Mouse (Mus musculus) gastrocnemius, postnatal 4 days (tissue): ENCODE results near the gene Il9r. TPM values are rescaled to one million over a fixed set of nuclear protein-coding genes. Genes with fewer than 3 reads are reported as not detected.
A peak's percentile ranks its signal among the peaks of the same experiment; 100 is the strongest.
"Not testable (repeated sequence)": the region's sequence is repeated elsewhere in the genome, so short reads cannot be mapped to it uniquely, and the experiment has no call there.

Experiments
- DNase-seq, 2 experiments: peaks; one replicate each; pipeline ENCODE4 v3.0.0; 2021 to 2022; ENCODE audit warnings: low spot score in 2 of 2, mixed read lengths in 2 of 2
- total RNA-seq, 2 experiments: library from RNA; stranded (reverse); gene quantifications; 2 replicates each; pipeline ENCODE4 v1.2.3; 2021

Il9r gene
- total RNA-seq, 2 experiments from 2014 or later, result 0.12 to 0.23 TPM

DNA sequence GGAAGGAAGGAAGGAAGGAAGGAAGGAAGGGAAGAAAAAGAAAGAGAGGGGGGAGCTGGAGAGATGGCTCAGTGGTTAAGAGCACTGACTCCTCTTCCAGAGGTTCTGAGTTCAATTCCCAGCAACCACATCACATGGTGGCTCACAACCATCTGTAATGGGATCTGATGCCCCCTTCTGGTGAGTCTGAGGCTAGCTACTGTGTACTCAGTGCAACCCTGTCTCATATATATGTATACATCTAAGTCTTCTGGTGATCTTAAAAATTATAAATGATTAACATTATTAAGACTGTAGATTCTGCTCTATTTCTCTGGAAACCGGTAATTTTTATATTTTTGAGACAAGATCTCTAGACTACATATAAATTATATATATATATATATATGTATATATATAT, 913 bp upstream of the Il9r start:
- not testable (repeated sequence) for DNase-seq

DNA sequence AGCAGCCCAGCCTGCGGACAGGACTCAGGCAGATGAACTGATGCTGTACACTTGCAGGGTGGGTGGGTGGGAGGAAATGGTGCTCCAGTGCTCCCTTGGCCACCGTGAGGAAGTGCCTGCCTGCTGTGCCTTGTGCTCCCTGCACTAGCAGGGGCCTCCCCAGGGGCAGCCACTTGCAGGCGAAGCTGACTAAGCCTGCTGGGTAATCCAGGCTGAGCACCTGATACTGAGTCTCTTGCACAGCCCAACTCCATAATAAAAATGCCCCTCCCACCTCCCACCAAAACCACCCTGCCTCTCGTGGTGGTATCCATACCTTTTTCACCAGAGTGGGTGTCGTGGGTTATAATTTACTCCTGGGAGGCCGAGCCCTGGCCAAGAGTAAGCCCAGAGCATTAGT, 849 bp downstream of the Il9r start:
- DNase-seq, result peak in 1 of 2 experiments; percentile 10

DNA sequence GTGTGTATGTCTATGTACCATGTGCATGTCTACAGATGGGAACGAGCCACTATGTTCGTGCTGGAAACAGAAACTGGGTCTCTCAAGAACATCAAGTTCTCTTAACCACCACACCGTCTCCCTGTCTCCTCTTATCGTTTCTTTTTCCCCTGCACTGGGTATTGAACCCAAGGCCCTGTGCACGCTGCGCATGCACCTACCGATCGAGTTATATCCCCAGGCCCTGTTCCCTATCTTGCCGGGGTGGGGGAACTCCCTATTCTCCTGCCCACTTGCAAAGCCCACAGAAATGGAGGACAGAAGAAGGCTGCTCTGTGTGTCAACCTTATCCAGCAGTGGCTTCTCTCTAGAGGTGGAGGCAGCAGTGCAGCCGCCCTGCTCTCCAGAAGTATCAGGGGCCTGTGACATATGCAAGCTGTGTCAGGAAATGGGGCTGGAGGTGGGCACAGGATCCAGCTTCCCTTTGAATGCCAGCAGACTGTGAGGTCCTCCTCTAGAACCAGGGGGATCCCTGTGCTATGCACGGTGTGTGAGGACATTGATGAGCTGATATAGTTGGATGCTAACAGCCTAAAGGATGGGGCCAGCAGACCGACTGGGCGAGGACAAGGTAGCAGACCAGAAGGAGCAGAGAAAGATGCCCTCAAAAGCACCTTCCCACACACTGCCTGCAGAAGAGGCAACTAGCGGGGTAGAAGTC, 1.7 kb downstream of the Il9r start:
- DNase-seq, result peak in 1 of 2 experiments; percentile 10

DNA sequence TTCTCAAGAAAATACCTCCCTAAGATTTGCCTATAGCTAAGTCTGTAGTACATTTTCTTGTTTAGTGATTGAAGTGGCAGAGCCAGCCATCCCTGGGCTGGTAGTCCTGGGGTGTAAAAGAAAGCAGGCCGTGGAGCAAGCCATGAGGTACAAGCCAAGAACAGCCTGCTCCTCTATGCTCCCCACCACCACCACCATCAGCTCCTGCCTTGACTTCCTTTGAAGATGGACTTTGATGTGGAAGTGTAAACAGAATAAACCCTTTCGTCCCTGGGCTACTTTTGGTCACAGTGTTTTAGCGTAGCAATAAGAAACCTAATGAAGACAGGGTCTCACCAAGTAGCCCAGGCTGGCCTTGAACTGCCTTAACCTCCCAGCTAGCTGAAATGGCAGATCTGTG, 2.3 kb downstream of the Il9r start:
- peak in 1 of 2 experiments; percentile 3 for DNase-seq

DNA sequence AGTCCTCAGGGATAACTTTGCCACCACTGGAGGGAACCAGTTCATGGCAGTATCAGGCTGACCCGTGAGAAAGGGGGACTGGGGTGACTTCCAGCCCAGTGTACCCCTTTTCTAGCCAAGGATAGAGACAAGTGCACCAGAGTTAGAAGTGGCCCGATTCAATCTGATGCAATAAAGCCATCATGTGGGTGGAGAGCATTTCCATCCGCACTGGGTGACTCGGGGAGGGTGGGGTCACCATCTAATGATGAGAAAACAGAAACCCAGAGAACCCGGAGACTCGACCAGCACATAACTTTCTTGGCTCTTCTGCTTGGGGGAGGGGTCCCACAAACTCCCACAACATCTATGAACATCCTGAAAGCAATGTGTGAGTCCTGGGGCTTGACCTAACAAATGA, 3.4 kb downstream of the Il9r start:
- peak in 1 of 2 experiments; percentile 10 for DNase-seq

DNA sequence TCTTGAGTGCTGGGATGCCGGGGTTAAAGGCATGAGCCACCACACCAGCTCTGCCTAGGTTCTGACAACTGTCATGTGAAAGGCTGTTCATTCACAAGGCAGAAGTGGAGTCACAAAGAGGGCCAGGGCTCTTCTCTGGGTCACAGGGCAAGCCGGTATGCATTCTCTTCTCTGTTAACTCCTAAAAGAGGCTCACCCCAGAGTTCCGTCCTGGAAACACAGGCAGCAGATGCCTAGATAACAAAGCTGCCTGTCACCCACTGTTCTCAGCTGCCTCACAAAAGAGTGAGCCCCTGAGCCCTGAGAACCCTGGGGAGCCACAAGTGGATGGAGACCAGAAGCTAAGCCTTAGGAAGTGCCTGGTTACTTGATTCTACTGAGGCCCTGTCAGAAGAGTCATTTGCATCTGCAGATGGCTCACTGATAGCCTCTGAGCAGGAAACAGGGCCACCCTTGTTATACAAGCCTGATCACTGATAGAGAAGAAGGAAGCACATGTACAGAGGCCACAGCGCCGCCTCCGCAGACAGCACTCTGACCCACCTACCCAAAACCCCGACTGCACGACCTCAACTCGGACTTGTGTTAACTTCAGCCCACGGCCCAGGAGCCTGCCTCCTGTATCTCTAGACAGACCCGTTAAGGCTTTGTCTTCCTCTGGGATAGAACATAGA, 4.1 kb downstream of the Il9r start:
- peak in 1 of 2 experiments; percentile 8 for DNase-seq

DNA sequence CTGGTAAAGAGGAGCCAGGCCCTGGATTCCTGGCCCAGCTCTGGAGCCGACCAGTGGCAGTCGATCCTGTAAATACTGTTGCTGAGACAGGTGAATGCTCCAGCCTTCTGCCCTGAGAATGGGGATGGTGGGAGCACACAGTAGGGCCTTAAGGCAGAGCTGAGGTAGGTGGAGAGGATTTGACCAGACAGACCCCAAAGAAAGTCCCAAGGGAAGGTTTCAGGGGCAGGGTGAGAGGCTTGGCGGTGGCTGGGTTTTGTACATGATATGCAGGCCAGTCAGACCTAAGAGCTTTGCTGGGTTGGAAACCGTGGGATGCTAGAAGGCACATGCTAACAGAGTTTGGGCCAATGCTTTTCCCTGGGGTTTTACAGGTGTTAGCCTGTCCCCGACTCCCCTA, 5.5 kb downstream of the Il9r start:
- no peak for DNase-seq

DNA sequence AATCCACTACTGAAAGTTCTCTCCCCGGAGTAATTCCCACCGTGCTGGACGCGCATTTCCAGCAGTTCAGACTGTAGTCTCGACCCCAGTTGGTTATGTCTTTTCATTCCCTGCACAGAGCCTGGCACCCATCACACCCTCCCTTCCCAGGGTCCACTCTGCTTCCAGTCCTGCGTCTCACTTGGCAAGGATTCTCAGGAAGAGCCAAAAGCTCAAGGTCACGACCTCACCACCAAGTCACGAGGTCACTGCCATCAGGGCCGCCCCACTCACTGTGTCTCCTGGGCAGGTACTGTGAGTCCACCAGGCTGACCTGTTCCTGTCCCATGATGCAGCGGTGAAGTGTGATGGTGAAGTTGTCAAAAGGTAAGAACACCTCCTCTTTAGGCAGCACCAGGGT, 6.0 kb downstream of the Il9r start:
- peak in 1 of 2 experiments; percentile 15 for DNase-seq

DNA sequence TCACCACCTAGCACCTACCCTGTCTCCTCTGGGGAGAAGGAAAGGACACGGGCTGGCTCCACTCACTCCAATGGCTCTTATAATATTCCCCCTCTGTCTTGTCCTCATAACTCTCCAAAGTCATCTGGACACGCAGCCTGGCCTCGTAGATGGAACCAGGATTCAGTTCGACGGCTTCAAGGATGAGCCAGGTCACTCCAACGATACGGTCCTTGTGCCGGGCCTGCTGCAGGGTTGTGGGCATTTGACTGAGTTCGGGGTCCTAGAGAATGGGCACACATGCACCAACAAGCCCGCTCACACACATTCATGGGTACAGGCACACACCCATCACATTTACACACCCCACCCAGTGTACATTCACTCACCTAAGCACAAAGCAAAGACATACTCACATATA, 6.9 kb downstream of the Il9r start:
- DNase-seq, result no peak

DNA sequence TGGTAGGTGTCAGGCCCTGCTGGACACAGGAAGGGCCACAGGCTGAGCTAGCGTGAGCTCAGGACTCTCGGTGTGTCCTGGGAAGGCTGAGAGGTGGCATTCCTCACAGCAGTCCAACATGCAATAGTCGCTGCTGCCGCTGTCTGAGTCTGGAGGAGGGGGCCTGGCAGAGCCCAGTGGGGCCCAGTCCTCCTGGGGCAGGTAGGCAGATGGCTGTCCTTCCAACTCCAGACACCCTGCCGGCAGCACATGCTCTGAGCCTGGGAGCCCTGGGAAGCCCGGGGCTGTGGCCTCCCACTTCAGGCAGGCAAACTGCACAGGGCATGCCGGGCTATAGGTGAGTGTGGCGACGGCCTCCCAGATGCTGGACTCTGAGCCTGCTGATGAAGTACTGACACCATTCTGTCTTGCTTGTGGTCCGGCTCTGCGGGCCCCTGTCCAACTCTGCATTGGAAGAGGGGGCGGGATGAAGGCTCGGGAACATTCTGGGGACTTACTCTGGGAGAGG, 9.4 kb downstream of the Il9r start:
- DNase-seq, result no peak

DNA sequence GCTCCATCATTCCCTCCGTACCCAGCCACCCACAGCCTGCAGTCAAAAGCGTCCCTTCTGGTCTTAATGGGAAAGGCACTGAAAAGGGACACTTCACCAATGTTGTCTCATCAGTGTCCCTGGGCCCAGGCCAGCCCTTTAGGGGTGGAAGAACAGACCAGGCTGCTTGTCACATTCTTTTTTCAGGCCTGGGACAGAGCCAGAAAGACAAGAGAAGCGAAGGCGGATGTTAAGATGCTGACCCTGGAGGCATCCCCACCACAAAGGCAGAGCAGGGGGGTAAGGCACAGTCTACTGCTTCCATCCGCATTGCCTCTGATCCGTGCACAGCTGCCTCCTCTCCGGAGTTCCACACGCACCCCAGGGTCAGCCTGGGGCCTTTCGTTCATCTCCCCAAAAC, 10.0 kb downstream of the Il9r start:
- DNase-seq, result no peak

DNA sequence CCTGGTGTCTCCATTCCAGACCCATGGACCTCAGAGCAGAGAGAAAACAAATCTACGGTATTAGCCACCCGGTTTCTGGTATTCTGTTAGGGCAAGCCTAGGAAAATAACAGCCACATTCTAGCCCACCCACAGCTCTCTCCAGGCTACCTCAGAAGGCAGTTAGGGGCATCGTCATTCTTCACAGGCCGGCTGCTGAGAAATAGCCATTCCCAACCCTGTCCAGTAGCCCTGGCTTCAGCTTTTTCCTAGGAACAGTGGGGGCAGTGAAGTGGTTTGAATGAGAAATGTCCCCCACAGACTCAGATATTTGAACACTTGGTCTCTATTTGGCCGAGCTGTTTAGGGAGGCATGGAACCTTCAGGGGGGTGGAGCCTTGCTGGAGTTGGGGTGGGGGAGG, 10.6 kb downstream of the Il9r start:
- DNase-seq, result no peak

DNA sequence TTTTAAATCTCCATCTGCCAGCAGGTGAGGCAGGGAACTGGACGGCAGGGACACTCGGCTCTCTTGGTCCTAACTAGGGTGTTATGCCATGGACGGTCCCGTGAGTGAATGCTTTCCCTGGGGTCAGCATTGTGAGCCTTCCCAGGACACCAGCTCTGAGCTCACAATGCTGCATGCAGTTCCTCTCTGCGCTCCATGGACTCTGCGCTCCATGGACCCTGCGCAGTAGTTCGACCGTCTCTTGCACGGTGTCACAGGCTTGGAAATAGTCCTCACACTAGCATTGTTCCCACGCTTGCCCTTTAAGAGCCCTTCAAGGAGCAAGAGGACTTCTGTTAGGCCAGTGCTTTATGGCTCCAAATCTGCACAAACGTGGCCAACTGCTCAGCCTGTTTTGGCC, 11.2 kb downstream of the Il9r start:
- no peak for DNase-seq

DNA sequence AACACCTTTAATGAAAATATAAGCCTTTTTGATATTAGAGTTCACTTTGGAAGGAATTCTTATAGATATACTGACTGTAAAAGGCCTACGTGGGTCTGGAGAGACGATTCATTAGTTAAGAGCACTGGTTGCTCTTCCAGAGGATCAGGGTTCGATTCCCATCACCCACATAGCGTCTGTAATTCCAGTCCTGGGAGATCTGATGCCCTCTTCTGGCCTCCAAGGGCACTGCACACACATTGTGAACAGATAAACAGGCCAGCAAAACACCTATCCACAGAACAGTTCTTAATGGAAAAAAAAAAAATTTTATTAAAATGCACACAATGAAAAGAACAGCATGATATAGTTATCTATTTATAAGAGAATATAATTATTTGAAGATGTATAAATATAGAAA, 12.8 kb downstream of the Il9r start:
- no peak for DNase-seq

DNA sequence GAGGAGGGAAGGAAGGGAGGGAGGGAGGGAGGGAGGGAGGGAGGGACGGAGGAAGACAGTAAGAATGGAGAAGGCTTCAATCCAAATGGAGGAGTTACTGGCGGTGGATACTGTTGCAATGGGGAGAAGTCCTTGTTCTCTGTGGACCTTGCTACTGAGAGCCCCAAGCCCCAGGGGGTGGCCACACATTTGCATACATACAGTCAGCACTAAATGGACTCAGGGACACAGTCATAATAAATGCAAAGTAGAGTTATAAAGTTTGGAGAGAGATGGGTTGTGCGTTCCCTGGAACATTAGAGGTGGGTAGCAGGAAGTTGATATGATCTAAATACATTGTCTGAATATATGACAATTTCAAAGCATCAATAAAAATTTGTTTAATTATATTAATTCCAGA, 14.0 kb downstream of the Il9r start:
- DNase-seq, result no peak

DNA sequence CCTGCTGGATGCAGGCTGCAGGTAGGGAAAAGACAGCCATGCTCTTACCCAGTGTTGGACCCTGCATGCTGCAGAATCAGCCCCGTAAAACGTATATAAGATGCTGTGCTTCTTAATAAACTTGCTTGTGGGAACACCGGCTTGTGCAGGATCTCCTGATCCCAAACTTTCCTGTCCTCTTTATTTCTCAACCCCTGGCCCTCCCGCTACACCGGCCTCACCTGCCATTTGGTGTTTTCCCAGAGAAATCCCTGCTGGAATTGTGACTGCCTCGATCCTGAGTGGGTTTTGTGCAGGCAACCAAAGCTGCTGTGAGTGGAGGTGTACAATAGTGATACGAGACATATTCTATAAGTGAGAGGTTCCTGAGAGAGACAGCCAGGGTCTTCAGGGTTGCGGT, 15.6 kb downstream of the Il9r start:
- DNase-seq, result no peak

DNA sequence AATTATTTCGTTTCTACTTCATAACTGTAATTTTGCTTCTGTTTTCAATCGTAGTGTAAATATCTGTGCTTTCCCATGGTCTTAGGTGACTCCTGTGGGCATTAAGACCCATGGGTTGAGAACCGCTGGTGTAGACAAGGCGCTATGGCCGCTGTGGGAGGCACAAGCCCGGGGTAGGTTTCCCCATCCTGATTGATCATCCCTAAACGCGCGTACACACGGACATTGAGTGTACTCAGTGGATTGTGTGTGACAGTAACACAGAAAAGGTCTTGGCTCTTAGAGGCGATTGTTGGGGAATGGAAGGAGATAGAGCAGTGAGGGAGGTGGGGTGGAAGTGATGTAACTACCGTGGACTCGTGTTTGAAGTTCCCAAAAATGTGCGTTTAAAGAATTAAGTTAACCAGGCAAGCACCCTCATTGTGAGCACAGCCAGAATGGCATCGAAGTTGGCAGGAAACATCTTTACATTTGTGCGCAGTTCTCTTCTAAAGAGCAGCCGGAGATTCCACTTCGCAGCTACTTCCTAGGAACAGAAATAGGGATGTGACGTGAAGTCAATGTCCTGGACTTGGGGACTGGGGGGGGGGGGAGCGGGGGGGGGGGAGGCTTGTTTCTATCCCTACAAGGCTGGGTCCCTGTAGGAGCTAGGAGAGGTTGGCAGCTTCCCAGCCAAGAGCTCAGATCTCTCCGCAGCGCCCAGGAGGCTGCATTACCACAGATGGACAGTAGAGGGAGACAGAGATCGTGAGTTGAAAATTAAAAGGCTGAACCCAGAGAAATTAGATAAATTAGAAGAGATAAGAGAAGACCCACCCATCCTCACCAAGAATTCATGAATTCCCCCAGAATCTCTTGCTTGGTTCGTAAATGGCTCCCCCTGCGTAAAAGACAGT, 17.9 kb downstream of the Il9r start:
- peak; percentile 76 to 83 for DNase-seq

DNA sequence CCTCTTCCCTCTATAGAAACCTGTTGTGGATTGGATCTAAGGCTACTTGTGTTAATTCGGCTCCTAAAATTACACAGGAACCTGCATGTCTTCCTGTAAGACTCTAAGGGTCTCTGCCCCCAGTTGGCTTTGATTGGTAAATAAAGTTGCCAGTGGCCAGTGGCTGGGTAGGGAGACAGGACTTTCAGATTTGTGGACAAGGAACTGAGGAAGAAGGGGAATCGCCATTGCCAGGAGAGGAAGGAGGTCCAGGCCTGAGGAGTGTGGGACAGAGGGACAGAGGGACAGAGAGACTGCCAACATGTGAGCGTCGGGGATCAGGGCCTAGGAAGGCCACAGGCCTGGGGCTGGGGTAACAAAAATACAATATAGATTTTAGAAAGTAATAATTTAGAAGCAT, 18.8 kb downstream of the Il9r start:
- peak in 1 of 2 experiments; percentile 5 for DNase-seq

DNA sequence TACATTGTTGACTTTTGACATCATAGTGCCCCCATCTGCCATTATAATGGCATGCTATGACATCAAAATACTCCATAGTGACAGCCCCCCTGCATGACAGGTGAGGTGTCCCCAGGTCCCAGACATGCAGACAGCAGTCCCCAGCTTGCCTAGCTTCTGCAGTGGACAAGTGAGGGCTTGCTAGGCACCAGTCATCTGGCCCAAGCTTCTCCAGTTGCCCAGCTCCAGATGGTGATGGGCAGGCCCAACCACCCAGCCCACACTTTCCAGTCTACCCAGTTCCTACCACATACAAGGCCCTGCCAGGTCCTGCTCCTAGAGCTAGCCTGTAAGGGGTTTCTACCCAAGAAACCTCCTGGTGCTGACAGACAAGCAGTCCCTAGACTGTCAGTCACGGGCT, 21.6 kb downstream of the Il9r start:
- DNase-seq, result no peak

DNA sequence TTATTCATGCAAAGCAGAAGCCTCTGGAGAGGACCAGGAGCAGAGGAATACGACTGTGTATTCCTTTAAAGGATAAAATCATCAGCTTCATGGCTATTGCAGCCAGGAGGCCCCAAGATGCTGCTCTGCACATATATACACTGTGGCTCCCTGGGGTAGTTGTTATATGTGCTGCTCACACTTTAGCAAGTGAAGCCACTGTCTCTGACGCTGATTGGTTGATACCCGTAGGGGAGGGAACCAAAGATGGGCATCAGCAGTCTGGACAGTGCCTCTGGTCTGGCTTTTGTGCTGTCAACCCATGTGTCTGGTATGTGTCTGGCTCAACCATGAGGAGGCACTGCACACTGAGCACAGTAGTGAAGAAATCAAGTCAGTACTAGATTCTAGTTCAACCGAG, 33.4 kb downstream of the Il9r start:
- DNase-seq, result no peak

DNA sequence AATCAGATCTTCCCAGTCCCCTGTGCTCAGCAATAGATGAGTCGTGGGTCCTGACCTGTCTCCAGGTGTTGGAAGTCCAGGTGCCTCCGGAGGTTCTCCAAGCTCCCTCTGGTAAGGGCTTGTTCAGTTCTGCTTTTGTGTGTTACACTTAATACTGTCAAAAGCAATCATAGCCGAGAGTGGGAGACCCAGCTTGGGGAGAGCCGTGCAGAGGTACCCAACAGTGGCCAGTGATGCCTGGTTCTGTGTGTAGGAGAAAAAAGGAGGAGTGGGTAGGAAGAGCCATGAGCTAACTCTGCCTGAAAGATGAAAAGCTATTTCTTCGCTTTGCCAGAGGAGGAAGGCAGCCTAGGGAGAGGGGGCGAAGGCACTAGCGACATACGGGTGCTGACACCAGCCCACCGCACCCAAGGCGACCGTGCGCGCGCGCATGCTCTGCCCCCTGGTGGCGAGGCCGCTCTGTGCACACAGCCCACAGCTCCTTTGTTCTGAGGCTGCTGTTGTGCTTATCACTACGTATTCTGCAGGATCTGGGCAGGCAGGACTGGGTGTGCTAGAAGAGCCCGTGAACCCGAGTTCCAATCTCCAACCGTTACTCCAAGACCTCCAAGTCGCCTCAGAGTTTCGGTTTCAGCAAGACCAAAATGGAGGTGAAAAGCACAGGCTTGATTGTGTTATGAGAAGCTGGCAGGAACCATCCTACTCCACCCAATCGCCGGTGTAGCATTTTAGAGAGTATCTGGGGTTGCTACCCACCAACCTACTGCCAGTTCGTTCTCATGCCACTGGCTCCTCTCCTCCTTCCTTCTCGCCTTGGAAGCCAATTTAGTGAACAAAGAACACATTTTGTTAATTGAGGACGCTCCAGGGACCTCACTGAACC, 37.9 kb downstream of the Il9r start:
- DNase-seq, result peak; percentile 72 to 77
